Mouse (Mus musculus): Measurements from ENCODE around the gene Rbm47.

DNA sequence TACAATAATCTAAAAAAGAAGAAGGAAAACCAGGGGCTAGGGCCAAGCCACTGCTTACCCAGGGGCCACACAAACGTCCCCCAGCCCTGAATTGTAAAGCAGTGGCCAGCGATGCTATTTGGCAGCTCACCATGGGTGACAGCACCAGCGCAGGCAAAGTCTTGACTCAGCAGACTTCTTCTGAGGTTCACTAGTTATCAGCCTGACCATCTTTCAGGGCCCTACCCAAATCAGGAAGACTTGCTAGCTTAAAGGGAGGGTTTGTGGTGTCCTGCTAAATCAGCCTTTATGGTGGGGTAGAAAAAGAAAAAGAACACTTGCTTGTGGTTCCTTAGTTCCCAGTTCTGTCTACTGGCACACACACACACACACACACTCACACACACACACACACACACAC is 67.6 kb downstream of the Rbm47 start:
- no peak for TF ChIP-seq CTCF (IDR thresholded peaks at IDR 0.05; ENCODE audit: borderline replicate concordance, control insufficient read depth, extremely low read depth, insufficient read depth, low read length, poor library complexity)
- TF ChIP-seq POLR2A (IDR thresholded peaks at IDR 0.05; ENCODE audit: control insufficient read depth, extremely low read depth, insufficient read depth, low read length, poor library complexity) = no peak

Measured in thymus, adult 2 months (tissue).